Mouse (Mus musculus) retina, postnatal 7 days (tissue): ENCODE data around the gene Tuba4a.
A peak's percentile ranks its signal among the peaks of the same experiment; 100 is the strongest.

ENCODE experiments used
- DNase-seq: peaks from one replicate; pipeline ENCODE4 v3.0.0-alpha.2; 2012; ENCODE audit warnings: low read depth, low spot score

Gene Tuba4a

GRCm38 (mm10) chr1:75212542-75212941 lies 7.1 kb downstream of the Tuba4a start:
- no peak for DNase-seq

- DNase-seq: no peak
These were observed 8.4 kb downstream of the Tuba4a start for GRCm38 (mm10) chr1:75211141-75211708.

DNA sequence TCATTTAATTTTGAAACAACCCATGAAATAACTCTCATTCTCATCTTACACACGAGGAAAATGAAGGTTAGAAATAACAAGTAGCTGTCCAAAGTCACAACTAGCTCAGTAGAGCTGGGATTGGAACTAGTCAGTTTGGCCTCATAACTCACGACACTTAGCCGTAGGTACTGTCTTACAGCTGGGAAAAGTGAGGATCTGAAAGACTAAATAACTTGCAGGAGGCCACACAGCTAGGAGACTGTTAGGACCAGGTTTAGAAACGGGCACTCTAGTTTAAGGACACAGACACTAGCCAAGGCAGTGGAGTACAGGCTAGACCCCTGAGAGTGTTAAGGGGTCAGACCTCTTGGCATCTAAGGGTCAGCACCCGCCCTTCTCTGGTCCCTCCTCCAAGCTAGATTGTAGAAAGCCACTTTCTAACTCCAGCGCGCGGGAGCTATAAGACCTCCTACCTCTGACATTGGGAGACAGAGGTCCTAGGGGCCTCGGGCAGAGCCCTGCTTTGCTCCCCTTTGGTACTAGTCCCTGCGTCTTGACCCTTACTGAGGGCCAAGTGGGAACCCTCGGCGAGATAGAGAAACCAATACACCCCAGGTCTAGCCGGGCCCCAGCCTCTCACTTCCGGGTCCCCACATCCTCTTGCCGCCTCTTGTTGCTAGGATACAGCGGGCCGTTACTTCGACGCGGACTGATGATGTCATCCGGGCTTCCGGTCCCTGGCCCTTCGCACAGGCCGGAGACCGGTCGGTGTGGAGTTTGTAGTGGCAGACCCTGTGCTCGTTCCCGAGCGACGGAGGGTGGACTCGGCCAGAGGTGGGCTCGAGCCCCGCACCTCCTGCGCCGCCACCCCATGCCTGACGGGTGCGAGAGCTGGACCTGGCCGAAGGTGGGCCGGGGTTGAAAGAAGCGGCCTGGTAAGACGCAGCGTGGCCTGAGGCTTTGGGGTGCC lies 9.3 kb downstream of the Tuba4a start, which contains the start of the genes Glb1l and Stk16:
Gene Glb1l, minus strand, starts transcription at position 678 of the 952 bp plus-strand sequence.
Gene Stk16, plus strand, starts transcription at position 703 of the 952 bp plus-strand sequence.
- DNase-seq: peak; percentile 93

GRCm38 (mm10) chr1:75208967-75209678 lies 10.5 kb downstream of the Tuba4a start:
- DNase-seq: no peak

GRCm38 (mm10) chr1:75201236-75201635 lies 18.4 kb downstream of the Tuba4a start:
- DNase-seq: no peak

GRCm38 (mm10) chr1:75192452-75192851 lies 27.2 kb downstream of the Tuba4a start:
- DNase-seq: no peak

GRCm38 (mm10) chr1:75191622-75192402 lies 27.9 kb downstream of the Tuba4a start, which contains the start of the genes Ankzf1 and Atg9a:
Ankzf1 (plus strand) TSS chr1:75192151.
Atg9a (minus strand) TSS chr1:75192196.
- peak; percentile 94 for DNase-seq

DNA sequence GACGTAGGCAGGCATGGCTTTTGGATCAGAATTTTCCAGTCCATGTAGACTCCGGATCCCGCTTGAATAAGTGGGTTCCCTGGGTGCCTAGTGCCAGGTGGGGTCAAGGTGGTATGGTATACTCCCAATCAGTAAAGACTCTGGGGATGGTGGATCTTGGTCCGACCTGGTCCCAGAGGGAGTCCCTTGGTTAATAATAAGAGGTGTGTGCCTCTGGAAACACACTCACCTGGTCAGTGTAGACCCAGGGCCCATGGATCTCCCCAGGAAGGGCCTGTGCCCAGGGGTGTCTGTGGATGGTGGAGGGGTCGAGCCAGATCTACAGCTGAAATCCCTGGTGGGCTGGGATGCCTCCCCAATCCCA lies 28.4 kb downstream of the Tuba4a start:
- no peak for DNase-seq

DNA sequence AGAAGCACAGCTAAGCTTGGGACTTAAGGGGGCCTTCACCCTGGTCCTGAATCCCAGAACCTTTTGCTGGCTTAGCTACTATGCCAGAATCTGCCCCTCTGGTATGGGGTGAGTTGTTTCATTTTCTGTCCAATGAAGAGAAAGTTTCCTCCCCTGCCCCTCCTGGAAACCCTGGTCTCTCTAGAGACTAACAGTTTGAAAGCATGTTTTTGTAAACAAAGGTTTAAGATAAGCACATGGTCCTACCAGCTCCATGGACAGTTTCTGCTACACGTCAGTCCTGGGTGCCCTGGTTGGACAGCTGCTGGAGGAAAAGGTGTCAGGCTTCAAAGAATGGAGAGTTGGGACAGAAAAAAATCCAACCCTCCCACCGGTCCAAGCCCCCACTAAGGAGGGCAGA lies 29.1 kb downstream of the Tuba4a start:
- DNase-seq: no peak

- no peak for DNase-seq
These were observed 31.7 kb downstream of the Tuba4a start for GRCm38 (mm10) chr1:75187914-75188483.

DNA sequence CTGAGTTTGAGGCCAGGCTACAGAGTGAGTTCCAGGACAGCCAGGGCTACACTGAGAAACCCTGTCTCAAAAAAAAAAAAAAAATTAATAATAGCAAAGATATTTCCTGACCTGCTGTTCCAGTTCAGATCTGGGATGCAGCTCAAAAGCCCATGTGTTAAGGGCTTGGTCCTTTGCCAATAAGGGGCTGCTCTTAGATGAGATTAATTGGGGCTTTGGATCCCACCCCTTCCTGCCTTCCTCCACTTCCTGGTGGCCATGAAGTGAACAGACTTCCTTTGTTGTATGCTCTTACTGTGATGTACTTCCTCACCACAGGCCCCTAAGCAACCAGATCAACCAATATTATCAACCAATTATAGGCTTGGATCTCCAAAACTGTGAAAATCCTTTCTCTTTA lies 32.5 kb downstream of the Tuba4a start:
- no peak for DNase-seq

- no peak for DNase-seq
These were observed 34.2 kb downstream of the Tuba4a start for GRCm38 (mm10) chr1:75185495-75185894.

GRCm38 (mm10) chr1:75182160-75182559 lies 37.5 kb downstream of the Tuba4a start:
- DNase-seq: no peak

DNA sequence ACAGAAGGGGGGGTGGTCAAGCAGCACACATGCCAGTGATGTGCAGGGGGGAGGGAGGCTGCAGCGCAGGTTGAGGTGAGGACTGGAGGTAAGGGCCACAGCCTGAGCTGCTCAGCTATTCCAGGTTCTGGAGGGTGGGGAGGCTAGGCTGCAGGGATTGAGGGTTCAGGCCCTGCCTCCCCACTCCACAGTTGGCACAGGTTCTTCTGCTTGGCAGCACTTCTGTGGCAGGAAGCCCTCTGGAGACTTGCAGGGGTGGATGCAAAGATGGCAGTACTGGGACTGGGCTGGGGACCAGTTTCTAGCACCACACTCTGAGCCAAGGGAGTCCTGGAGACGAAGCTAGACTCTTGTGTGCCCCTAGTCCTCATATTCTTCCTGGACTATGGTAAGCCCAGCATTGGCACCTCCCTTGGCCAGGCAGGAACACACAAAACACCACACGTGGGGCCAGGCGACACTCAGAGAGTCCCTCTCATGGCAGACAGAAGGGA lies 38.2 kb downstream of the Tuba4a start:
- DNase-seq: no peak

- DNase-seq: no peak
These were observed 38.9 kb downstream of the Tuba4a start for GRCm38 (mm10) chr1:75180741-75181140.

DNA sequence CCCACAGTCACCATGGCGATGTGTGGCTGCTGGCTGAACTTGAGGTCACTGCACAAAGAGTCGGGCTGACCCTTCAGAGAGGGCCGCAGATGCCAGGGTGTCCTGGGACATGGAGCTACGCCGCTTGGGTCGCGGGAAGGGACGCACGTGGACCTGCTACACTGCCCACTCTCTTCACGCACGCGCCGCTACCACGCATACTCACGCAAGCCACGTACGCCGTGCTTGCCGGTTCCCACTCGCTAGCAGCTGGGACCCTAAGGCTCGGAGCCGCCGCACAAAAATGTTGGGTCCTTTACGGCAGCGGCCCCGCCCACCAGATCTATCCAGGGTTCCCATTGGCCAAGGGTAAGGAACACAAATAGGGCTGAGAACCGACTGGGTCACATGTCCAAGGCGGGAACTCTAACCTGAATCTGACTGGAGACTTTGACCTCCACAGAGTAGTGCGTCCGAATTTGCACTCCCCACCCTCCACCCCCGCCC lies 39.5 kb downstream of the Tuba4a start, which contains the start of gene Abcb6:
Gene Abcb6, minus strand, starts transcription at position 288 of the 486 bp plus-strand sequence.
- DNase-seq: peak; percentile 86

DNA sequence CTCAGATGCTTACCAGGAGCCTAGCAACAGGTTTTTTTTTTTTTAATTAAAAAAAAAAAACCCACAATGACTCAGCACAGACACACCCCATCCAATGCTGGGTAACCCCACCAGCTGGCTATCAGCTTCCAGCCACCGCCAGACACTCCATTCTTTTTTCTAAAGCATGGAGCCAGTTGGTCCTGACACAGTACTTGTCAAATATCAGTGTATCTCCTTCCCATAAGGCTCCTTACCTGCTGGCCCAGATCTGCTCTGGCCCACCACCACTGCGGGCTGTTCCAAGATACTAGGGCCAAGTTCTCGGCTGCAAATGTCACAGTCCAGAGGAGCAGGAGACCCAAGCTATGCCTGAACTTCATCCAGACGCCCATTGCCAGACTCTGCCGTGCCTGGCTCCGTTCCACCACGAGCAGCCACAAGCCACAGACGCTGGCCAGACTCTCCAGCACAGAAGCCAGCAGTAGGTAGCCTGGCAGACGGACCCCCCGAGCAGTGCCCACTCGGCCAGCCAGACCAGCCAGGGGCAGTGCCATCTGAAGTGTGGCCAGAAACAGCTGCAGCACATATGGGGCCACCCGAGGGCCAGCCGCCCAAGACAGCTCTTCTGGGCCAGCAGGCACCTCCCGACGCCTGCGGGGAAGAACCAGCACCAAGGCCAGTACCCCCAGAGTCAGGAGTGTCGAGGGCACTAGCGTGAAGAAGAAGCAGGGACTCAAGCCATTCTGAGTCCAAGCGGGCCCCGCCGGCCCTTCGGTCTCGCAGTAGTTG lies 40.1 kb downstream of the Tuba4a start:
- no peak for DNase-seq

DNA sequence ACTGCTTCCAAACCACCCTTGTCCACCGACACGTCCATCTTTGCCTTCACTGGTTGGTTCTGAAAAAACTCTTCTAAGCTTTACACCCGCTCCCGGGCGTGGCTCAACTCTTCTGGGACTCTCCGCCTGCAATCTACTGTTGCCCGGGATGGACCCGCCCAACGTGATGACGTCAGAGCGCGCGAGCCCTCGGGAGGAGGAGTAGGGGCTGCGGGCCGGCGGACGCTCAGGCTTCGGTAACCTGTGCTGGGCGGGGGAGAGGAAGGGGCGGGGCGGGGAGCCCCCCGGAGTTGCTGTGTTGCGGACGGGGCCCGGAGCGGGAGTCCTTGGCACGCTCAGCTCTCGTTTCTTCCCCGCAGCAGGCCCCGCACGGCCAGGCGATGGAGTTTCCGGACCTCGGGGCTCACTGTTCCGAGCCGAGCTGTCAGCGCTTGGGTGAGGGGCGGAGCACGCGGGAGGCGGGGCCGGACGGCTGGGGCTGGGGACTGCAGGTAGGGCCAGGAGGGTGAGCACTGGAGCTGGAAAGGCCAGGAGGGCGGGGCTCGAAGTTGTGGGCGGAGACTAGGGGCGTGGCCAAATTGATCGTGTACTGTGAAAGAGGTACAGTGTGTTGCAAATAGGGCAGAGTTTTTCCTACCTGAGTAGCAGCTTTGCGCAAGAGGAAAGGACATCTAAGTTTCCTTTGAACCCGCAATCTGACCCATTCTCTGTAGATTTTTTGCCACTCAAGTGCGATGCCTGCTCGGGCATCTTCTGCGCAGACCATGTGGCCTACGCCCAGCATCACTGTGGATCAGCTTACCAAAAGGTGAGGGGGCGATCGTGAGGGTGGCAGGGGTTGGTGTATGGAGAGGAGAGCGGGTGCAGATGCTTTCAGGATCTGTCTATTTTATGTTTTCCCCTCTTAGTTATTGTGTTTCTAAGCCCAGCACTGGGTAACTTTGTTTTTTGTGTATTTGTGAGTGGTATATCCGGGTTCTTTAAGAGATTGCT lies 50.9 kb downstream of the Tuba4a start, which contains the start of gene Zfand2b:
Gene Zfand2b, plus strand, starts transcription at position 175 of the 993 bp plus-strand sequence.
- DNase-seq: peak; percentile 88
